Mouse (Mus musculus) frontal cortex, adult (tissue): ENCODE data around the gene Dleu7.

Experiments used
- ATAC-seq: cut with Nextera tagmentation; 2 replicates; pipeline ENCODE4 v1.9.2; 2017; ENCODE audit warnings: mild to moderate bottlenecking, moderate library complexity, mixed read lengths; ENCODE audit not compliant: low TSS enrichment

Gene Dleu7

DNA sequence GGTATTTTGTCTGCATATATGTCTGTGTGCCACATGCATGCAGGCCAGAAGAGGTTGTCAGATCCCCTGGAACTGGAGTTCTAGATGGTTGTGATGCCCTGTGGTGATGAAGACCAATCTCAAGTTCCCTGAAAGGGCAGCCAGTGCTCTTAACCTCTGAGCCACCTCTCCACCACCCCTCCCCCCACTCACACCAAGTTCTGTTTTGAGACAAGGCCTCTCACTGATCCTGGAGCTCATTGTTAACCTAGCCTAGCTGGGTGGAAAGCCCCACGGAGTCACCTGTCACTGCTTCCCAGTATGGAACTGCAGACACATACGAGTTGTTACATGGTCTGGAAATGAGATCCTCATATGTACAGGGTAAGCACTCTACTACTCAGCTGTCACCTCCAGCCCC lies 9.9 kb downstream of the Dleu7 start:
- ATAC-seq = no peak

DNA sequence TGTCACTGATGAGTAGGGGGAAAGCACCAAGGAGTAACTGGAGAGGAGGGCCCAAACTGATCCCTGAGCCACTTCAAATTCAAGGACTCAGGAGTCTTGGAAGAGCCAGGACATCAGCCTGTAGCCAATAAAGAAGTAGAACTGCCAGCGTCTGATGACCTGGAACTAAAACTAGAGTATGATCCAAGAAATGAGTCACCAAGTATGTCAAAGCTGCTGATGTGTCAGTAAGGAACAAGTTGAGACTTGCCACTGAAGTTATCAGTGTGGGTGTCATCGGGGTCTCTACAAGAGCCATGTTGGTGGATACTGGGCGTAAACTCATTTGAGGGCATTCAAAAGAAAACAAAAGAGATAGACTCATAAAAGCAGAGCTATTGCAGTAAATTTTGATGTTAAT lies 19.2 kb downstream of the Dleu7 start:
- no peak for ATAC-seq

GRCm38 (mm10) chr14:62270698-62271396 lies 22.0 kb downstream of the Dleu7 start:
- no peak for ATAC-seq

DNA sequence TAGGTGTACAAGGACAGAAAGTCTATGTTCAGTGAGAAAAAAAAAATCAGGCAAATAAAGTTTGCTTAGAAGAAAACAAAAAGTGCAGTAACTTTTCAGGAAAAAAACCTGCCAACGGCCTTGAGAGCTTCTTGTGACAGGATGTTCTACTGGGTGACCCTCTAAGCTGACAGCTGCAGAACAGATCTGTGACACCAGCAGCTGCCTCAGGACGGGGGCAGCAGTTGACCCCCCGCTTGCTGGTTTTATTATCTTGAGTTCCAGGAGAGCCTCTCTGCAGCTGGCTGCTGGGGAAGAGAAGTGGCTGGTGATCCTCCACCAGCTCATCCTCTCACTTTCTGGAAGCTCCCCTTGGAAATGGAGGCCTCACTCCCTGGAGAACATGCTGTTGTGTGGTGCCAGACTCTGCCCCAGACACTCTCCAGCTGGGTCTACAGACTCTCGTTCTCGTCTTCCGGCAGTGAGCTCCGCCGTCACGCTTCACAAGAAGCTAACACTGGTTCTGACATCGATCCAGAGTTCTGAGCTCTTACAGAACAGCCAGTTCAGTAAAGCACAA lies 33.8 kb downstream of the Dleu7 start:
- no peak for ATAC-seq

DNA sequence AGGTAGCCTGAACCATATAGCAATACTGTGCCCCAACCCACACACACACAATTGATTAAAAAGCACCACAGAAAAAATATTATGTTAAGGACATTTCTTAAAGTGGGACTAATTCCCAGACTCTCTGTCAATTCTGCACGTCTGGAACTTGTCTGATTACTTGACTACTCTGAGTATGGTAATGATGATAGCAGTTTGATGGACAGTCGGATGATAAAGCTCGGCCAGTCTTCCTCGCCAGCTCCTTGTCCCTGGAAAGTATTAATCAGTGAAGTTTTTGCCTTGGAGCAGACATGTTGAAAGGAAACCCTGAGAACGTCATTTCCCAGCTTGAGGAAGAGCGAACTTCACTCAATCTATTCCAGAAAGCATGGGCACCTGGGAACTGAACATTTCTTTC lies 34.7 kb downstream of the Dleu7 start:
- ATAC-seq = no peak

DNA sequence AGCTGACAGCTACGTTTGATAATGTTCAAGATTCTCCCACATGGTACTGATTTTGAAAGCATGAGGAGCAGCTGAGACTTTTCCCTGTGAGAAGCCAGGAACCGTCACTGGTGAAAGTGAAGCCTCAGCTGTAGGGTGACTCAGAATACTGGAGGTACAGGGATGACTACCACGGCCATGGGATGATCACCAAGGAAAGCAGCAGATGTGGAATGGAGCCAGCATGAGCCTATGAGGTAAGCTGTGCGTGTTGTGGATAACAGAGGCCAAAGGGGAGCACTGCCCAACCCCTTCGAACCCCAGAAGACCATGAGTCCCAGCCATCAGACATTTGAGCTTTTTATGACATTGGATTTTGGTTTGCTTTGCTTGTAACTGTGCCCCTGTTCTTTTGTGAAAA lies 36.8 kb downstream of the Dleu7 start:
- ATAC-seq = no peak

DNA sequence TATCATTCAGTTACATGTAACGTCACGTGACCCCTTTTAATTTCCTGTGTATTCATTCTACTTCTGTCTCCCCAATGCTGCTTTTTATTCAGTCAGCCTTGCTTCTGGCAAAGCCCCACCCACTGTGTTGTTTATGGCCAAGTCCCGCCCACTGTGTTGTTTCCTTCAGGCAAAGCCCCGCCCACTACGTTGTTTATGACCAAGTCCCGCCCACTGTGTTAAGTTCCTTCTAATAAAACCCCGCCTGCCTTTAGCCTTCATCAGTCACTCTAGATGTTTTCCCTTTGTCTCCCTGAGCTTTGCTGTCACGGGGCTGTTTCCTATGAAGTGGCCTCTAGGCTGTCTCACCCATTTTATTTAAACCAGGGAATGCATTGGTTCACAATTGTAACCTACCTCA lies 38.5 kb downstream of the Dleu7 start:
- ATAC-seq = no peak

DNA sequence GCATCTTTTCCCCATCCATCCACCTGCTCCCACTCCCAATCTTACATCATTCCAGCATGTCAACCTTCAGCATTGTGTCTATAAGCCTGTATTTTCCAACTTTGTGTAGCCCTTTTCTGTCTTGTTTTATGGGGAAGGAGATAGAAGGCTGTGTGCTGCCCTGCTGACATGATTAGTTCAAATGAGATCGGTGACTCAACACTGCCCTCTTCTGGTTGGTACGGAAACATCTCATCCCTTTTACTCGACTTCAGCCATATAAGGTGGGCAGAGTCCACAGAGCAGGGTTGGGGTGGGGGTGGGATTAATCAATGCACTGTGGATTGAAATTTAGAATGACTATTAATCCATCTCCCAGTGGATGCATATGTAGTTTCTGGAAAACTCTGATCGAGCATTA lies 40.8 kb downstream of the Dleu7 start:
- ATAC-seq = peak; percentile 85

DNA sequence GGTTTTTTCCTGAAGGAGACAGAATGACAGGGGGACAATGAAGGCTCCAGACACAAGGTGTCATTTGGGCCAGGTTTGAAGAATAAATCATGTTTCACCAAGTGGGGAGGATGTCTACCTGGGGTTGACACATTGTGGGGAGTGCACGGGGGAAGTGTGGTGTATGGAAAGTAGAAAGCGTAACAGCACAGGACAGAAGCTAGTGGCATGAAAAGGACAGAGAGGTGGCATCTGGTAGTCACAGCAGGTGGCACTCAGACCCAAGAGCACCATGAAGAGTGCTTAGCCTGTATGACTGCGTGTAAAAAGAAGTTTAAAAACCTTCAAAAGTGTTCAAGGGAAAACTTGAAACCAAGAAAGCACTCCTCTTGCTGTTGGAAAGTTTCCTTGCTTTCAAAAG lies 42.8 kb downstream of the Dleu7 start:
- no peak for ATAC-seq

- no peak for ATAC-seq
Measured at GRCm38 (mm10) chr14:62249251-62249650, 43.6 kb downstream of the Dleu7 start.

GRCm38 (mm10) chr14:62248796-62249195 lies 44.1 kb downstream of the Dleu7 start:
- ATAC-seq = no peak

DNA sequence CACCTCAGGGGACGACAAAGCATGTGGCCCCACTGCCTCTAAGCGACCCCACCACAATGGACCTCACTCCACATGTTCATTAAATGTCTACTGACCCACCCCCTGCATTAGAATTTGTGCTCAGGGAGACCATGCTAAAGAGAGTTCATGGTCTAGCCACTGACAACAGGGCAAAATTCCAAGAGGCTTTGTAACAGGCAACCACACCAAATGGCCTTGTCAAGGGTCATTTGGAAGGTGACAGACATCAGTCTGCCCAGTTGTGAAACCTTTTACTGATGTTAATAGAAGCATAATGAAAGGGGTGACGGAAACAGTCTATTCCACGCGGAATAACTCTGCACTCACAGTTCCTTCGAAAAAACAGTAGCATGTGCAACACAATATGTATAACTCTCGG lies 44.5 kb downstream of the Dleu7 start:
- ATAC-seq = no peak

- ATAC-seq = no peak
Measured at GRCm38 (mm10) chr14:62245557-62245956, 47.3 kb downstream of the Dleu7 start.

DNA sequence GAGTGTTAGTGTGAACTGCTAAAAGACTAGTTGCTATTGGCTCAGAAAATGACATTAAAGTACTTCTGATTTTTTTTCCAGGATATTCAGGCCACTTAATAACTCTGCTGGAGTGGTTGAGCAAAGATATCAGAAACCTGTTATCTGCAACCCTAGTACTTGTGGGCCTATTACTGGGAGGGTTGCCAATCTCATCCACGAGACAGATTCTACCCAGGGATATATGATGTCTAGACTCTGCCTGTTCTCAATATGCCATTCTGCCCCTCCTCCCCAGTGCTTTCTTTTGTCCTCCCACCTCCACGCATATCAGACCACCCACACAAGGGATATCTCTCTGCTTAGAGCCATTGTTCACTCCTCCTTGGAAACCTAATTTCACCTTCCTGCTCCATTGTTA lies 49.3 kb downstream of the Dleu7 start:
- no peak for ATAC-seq

DNA sequence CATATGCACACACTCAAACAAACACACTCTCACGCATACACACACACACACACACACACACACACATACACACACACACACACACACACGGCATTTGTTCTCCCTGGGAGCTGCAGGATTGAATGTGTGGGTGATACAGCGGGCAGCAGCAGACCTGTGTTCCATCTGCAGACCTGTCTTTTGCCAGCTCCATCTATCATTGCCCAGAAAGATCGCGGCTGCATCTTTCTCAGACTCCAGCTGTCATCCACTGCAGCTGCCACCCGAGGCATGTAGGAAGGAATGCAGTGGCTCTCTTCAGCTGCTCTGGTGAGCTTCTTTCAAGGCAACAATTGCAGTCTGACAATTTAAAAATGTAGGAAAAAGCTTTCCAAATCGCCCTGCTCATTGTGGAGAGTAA lies 56.9 kb downstream of the Dleu7 start:
- ATAC-seq = peak; percentile 67

DNA sequence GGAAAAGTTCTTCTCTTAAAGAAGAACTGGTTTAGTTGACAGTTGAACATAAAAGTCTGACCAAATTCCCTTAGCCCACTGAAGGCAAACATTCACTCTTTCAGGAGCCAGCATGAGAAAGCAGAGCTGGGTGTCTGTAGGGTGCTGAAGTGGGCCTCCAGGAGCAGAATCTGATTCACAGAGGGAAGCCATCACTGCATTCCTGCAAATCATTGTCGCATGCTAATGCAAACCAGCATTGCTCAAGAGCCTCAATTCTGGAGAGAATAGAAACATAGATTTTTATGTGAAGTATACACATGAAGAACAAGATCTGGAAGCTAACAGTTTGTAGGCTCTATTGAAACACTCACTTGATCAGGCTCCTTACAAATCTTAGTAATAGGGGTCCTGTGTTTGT lies 57.6 kb downstream of the Dleu7 start:
- no peak for ATAC-seq

DNA sequence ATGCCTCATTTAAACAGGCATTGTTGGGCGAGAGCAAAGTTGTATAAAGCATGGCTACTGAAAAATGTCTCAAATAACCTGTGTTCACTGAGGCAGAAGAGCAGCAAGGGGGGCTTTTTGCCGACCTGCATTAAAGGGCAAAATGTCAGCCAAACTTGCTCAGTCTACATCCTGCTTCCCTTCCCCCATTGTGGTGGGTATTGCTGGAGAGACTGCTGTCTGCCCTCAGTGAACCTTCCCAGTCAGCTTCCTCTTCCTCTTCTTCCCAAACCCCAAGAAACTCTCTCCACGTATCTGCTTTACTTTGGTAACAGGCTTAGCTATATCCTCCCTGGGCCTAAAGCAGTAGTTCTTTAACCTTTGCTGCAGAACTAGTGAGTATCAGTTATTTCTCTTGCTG lies 61.9 kb downstream of the Dleu7 start:
- ATAC-seq = no peak

DNA sequence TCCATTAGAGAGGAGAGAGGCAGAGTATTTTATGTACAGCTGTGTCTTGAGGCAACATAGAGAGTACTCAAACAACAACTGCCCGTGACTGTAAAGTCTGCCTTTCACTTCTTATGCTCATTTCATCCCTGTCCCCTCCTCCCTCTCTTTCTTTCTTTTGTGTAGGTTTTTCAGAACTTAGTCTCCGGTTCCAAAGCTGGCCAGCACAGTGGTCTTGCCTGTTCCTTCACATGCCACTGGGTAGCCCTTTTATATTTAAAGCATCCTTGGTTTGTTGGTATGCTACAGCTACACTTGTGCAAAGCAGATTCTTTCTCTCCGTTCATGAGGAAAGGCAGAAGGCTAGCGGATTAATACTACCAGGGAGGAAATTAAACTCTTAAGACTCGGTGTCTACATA lies 65.7 kb downstream of the Dleu7 start:
- ATAC-seq = peak; percentile 34; the same call in 1 of the 2 replicates

DNA sequence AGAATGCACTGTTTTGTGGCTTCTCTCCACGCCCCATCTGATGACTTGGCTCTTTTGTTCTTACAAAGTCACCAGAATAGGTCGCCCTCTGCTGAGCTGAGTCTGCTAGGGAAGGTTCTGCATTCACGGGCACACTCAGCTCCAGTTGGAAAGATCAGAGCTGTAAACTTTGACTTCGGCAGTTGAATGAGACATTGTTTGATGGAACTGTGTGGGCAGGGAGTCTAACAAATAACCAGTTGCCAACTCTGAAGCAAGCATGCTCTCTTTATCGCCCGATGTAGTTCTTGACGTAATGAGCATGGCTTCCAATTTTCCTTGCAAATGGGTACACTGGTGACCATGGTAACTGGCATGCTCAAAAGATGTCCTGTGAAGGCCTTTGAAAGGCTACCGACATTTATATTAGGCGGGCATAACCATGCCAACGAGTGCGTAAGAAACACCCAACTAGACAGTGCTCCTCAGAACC lies 66.2 kb downstream of the Dleu7 start:
- ATAC-seq = peak; percentile 91
